In the genomic region with DNA sequence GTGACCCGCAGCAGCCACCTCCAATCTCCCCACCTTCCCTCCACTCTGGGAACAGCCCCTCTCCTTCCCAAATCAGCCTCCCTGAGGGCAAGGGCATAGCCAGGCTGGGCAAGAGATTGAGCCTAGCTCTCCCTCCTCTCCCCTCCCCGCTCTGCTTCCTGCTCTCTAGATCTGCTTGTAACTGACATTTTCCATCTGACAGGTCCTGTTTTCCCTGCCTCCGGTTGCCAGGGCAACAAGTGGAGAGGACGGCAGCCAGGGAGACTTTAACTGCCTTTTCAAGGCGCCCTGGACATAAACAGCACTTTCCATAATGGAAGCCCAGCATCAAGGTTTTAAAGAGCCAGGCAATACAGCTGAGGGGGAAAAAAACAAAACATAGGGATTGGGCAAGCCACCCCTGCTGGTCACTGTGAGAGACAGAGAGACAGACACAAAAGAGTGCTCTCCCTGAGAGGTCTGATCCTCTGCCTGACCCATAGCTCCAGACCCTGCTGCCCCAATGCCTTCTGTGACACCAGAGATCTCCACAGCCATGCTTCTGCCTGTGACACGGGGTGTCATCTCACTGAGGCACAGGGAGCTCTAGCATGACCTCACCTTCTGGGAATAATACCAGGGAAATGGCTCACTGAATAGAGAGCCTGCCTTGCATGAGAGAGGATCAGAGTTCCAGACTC, we compare ENCODE assay signal across 9 mouse cellular contexts. TPM values are rescaled to one million over a fixed set of nuclear protein-coding genes. Genes with fewer than 3 reads are reported as not detected.
A peak's percentile ranks its signal among the peaks of the same experiment; 100 is the strongest.
DNase-seq lines count a peak whose midpoint lies in the region; ATAC-seq and TF ChIP-seq lines count a peak whose summit lies in the region.
"Had no signal": no experiment of that assay in that cellular context is flagged by ENCODE, and none has a peak within 500 bp of the region (broad histone marks: within the 10 kb centered on the region; RNA-seq: fewer than 3 reads in every experiment).

No protein-coding gene starts in this region.

- no peak for TF ChIP-seq CTCF in gastrocnemius, adult 2 months (IDR thresholded peaks at IDR 0.05)

- H3K9ac ChIP-seq in midbrain, embryonic 15.5 days = no peak overlapping the region

- intact Hi-C loops in gastrocnemius, adult 2 months (cut with DNase I) = loop anchor here (5.0 kb wide), 2 partner anchors 56 to 106 kb away; no protein-coding TSS in a partner anchor
- intact Hi-C loops in heart, postnatal 10 days (cut with DNase I) = no loop called here

- peak overlapping the region; percentile 26 for H3K4me2 ChIP-seq in midbrain, embryonic 15.5 days

- DNase-seq in gastrocnemius, adult 2 months = peak; percentile 51
- DNase-seq in gastrocnemius, adult 18-20 months (ENCODE audit: low spot score) = no peak
- peak; percentile 87 for DNase-seq in embryo, embryonic 10 days (ENCODE audit: low spot score)
- peak; percentile 60 to 64 for DNase-seq in heart, postnatal 10 days
- peak; percentile 72 to 77 for DNase-seq in kidney, postnatal 36 days

- no peak overlapping the region for H3K4me3 ChIP-seq in gastrocnemius, adult 2 months
- no peak overlapping the region for H3K4me3 ChIP-seq in midbrain, embryonic 15.5 days
- H3K4me3 ChIP-seq: erythroblast, embryonic 14.5 days had no signal

- peaks cover 46% of the 10 kb centered on the region for H3K4me1 ChIP-seq in midbrain, embryonic 15.5 days

- WGBS in midbrain, embryonic 15.5 days = 4% methylated on average over 6 of the region's 6 CpGs

- ATAC-seq in midbrain, embryonic 15.5 days (replicated peaks) = peak; percentile 76
- ATAC-seq in CD4-positive, CD25-positive, alpha-beta regulatory T cell, adult 4 months = no peak
- no peak for ATAC-seq in cerebellum, adult (ENCODE audit: insufficient number of reproducible peaks, low FRiP score, low TSS enrichment)

- H3K27ac ChIP-seq in gastrocnemius, adult 2 months = peak overlapping the region; percentile 92
- H3K27ac ChIP-seq in midbrain, embryonic 15.5 days = peak overlapping the region; percentile 88

- no peaks in the 10 kb centered on the region for H3K27me3 ChIP-seq in midbrain, embryonic 15.5 days (replicated peaks)

- H3K9me3 ChIP-seq in midbrain, embryonic 15.5 days = no peaks in the 10 kb centered on the region

- H3K36me3 ChIP-seq in midbrain, embryonic 15.5 days (replicated peaks) = no peaks in the 10 kb centered on the region

RNA-seq across cellular contexts. Expression of a gene that starts 57.2 kb away (rescaled TPM):
- not detected for total RNA-seq in gastrocnemius, adult 2 months (2021)
- total RNA-seq in gastrocnemius, adult 18-20 months (2021) = not detected
- not detected for total RNA-seq in heart, postnatal 10 days (2021)
- not detected in 2 replicates for polyA plus RNA-seq in midbrain, embryonic 15.5 days (2015; fragmentation: Nextera tagmentation; extraction: Ambion mirVana)
- not detected for polyA plus RNA-seq in CD4-positive, CD25-positive, alpha-beta regulatory T cell, adult 4 months (2017; shearing (Covaris generic))
- polyA plus RNA-seq: erythroblast, embryonic 14.5 days had no signal
